Mouse (Mus musculus) adipocyte (in vitro differentiated cells): ENCODE data around the gene Ppp2r5d.
A peak's percentile ranks its signal among the peaks of the same experiment; 100 is the strongest.

ENCODE experiments used
- DNase-seq: peaks from one replicate; pipeline ENCODE4 v3.0.0-alpha.2; 2016; ENCODE audit warnings: low spot score

Ppp2r5d gene

DNA sequence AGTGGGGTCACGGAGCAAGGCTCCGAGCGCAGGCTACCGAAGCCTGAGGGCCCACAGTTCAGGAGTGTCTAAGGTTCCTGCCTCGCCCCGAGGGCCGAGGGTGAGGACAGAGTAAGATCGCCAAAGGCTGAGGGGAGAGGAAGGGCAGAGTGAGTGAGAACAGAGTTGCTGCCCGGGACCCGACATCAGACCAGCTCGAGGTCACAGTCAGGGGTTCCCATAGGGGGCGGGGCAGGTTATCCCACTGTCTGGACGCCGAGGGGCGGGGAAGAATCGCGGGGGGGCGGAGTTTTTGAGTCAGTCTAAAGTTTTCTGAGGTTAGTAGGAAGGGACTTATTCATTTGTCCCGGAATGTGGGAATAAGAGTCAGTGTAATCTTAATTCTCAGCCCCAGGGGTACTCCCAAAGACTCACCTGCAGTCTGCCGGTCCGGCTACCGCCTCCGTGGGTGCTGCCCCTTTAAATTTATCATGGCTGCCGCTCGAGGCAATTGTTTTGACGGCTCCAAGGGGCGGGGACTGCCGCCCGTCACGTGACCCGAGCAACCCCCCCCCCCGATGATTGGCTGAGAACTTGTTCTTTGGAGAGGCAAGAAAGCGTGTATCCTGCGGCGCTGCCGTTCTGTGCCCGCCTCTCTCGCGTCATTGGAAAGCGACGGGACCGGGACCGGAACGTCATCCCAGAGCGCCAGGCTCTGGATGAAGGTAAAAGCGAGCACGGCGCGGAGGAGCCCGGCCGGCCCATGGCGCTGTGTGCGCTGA is 59.2 kb downstream of the Ppp2r5d start, which contains the start of the genes Klc4 and Mrpl2:
TSS of gene Klc4 (minus strand) at position 462 of the 761 bp plus-strand sequence.
TSS of gene Mrpl2 (plus strand) at position 669 of the 761 bp plus-strand sequence.
- DNase-seq = peak; percentile 98

DNA sequence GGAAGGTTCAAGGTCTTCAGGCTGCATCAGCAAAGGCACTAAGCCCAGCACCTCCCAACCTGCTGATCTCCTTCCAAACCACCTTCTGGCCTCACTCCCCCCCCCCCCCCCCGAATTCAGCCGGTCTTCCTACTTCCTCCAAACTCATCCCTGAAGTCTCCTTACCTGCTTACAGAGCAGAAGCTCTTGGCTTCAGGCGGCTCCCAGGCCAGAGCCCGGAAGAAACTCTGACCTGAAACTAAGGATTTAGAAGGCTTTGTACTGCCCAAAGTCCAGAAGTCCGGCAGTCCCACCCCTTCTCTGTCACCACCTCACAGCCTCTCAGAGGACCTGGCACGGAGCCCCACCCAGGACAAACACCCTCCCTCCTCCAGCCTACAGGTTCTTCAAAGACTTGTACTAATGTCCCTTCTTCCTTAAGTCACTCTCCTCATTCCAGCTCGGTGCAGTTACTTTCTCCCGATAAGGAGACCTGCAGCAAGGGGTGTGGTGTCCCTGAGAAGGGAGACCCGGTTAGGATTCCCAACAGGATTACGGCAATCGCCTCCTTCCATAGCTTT is 59.9 kb downstream of the Ppp2r5d start:
- peak; percentile 71 for DNase-seq

DNA sequence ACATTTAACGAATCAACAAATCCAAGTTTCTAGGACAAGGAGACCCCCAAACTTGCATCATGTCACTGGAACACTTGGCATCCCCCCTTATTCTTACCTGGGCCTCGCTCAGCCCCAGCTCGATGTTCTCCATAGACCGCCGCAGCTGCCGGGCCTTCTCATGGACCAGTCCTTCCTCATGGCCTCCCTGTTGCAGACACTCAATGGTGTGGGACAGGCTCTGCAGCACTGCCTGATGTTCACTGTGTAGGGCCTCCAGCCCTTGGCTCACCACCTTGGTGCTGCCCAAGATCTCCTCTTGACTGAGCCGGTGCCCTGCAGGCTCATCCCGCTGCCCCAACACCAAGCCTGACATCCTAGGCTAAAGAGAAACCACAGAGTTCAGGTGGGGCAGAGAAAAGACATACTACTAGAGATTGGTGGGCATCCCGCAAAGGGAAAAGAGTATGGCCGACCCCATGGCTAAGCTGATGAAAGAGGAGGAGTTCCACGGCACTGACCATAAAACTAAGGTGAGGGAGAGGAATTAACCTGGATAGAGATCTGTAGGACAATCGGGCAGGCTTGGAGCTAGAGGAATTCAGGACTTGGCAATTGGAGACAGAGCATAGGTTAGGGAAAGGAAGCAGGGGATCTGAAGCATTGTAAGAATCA is 60.6 kb downstream of the Ppp2r5d start:
- DNase-seq = no peak

DNA sequence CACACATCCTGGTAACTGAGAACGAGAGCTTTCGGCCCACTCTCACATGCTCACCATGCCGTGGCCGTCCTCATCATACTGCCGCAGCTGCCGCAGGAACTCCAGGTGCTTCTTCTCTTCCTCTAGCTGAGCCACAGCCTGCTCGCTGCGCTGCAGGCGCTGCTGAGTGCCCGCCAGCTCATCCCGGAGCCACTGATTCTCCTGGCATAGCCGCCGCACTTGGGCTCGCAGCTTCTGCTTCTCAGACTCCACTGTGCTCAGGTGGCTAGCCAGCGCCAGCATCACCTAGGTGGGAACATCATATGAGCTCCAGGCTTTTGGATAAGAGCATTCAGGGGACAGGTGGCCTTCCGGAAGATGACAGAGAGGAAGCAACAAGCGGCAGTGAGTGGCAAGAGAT is 62.9 kb downstream of the Ppp2r5d start:
- DNase-seq = no peak

DNA sequence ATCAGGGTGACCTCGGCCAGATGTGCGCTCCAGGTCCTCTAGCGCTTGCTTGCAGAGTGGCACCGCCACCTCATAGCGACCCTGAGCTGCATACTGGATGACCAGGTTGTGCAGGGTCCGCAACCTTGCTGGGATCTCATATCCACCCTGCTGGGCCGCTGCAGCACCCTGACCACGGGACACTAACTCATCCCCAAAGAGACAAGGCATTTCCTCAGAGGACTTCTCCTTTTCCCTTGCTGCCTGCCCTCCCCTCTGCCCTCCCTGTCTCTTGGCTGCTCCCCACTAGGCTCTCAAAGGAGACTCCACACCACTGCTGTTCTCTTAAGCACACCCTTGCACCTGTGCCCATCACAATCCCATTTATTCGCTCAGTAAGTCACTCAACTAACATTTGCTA is 65.0 kb downstream of the Ppp2r5d start:
- DNase-seq = no peak

DNA sequence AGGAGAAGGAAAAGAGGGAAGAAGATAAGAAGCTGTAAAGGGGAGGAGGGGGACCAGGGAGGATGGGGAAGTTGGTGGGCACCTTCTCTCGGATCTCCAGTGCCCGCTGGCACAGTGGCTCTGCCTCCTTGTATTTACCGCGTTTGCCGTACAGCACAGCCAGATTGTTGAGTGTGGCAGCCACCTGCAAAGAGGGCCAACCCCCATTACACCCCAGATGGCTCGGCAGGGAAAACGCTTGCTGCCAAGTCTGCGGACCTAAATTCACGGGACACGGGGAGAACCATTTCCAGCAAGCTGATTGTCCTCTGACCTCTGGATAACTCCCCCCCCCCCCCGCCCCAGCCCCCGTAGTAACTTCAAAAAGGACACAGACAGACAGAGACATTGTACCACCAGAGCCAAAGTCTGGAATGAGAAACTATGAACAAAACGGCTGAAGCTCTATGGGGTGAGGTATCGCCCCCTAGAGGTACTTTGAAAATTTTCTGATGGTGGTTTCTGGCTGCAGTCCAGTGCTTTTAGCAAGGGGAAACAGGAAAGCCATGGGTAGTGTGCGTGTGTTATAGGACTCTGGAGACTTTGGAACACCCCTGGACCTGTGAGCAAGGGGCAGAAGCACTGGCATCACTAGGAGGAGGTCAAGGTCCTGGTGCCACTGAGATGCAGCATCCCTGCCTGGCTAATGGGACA is 67.9 kb downstream of the Ppp2r5d start:
- peak; percentile 81 for DNase-seq
